Mouse (Mus musculus): ENCODE measurements around the gene Stmnd1. TPM values are rescaled to one million over a fixed set of nuclear protein-coding genes. Genes with fewer than 3 reads are reported as not detected.

The Stmnd1 gene
- not detected for polyA plus RNA-seq (2017; shearing (Covaris generic))

GRCm38 (mm10) chr13:46273453-46274110 is at the start of gene Stmnd1:
Gene Stmnd1 (plus strand): TSS chr13:46273721.

Other genes starting within 250 kb of the Stmnd1 start
- gene Rbm24, start 144.7 kb downstream of the Stmnd1 start, polyA plus RNA-seq (2017; shearing (Covaris generic)), result 0.12 TPM
- 0.60 TPM for gene Cap2, start 228.1 kb downstream of the Stmnd1 start, polyA plus RNA-seq (2017; shearing (Covaris generic))